Mouse (Mus musculus) heart, embryonic 12.5 days (tissue): ENCODE results near the gene Trmt44. TPM values are rescaled to one million over a fixed set of nuclear protein-coding genes. Genes with fewer than 3 reads are reported as not detected.
"Not testable (repeated sequence)": the region's sequence is repeated elsewhere in the genome, so short reads cannot be mapped to it uniquely, and the experiment has no call there.

ENCODE experiments used
- ATAC-seq: fragments of 200-750 bp; cut with Nextera tagmentation; 2 replicates; pipeline ENCODE4 v1.8.0; 2017; ENCODE audit warnings: moderate TSS enrichment, moderate library complexity; ENCODE audit not compliant: insufficient number of reproducible peaks, low FRiP score
- H3K27ac ChIP-seq: fragments of 300-500 bp; sonication (generic); 2 replicates; pipeline ENCODE4 v1.5.1; 2016; ENCODE audit warnings: mild to moderate bottlenecking, moderate library complexity; ENCODE audit not compliant: poor library complexity, severe bottlenecking
- H3K27me3 ChIP-seq: fragments of 300-500 bp; sonication (generic); replicated peaks from 2 replicates; pipeline ENCODE4 v1.6.1; 2016; ENCODE audit warnings: mild to moderate bottlenecking, moderate library complexity
- H3K36me3 ChIP-seq: fragments of 300-500 bp; sonication (generic); 2 replicates; pipeline ENCODE4 v1.6.1; 2016; ENCODE audit warnings: mild to moderate bottlenecking, moderate library complexity
- H3K4me1 ChIP-seq: fragments of 300-500 bp; sonication (generic); replicated peaks from 2 replicates; pipeline ENCODE4 v1.6.1; 2016; ENCODE audit warnings: mild to moderate bottlenecking
- H3K4me2 ChIP-seq: fragments of 300-500 bp; sonication (generic); 2 replicates; pipeline ENCODE4 v1.6.1; 2016; ENCODE audit warnings: mild to moderate bottlenecking, moderate library complexity
- H3K4me3 ChIP-seq: fragments of 300-500 bp; sonication (generic); 2 replicates; pipeline ENCODE4 v1.5.1; 2016; ENCODE audit warnings: mild to moderate bottlenecking
- H3K9ac ChIP-seq: fragments of 300-500 bp; sonication (generic); 2 replicates; pipeline ENCODE4 v1.6.1; 2016; ENCODE audit warnings: mild to moderate bottlenecking, moderate library complexity
- H3K9me3 ChIP-seq: fragments of 300-500 bp; sonication (generic); replicated peaks from 2 replicates; pipeline ENCODE4 v1.6.1; 2016; ENCODE audit warnings: mild to moderate bottlenecking, moderate library complexity
- WGBS: fragments of 180-500 bp; shearing (Covaris S2); methylation state at CpG from one replicate; pipeline ENCODE4 v1.1.7; 2016; 5-methylcytosine and 5-hydroxymethylcytosine counted together
- polyA plus RNA-seq: library from polyadenylated mRNA; unstranded; fragments of >200 nt; fragmentation: Nextera tagmentation; extraction: Ambion mirVana; gene quantifications from 2 replicates; pipeline ENCODE4 v1.2.1, GENCODE M21; 2016

Trmt44 gene
- polyA plus RNA-seq, 1 experiment from 2014 or later, result 5.7 TPM

DNA sequence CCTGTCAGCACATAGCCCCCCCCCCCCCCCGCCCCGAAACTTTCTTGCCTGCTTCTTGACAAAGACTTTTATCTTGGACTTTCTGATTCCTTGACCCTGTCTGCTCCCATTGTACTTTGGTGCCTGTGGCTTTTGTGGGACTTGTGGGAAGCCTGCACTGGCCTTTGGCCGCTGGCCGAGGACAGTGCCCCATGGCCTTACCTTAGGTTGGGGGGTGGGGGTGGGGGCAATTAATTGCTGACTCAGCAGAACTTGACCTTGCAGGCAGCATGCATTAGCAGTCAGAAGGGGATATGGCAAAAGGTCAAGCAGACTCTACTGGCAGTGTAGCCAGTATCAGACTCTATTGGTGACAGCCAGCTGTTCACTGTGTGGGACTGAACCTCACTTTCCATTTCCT is 16.6 kb upstream of the Trmt44 start:
- no peak overlapping the region for H3K4me3 ChIP-seq

DNA sequence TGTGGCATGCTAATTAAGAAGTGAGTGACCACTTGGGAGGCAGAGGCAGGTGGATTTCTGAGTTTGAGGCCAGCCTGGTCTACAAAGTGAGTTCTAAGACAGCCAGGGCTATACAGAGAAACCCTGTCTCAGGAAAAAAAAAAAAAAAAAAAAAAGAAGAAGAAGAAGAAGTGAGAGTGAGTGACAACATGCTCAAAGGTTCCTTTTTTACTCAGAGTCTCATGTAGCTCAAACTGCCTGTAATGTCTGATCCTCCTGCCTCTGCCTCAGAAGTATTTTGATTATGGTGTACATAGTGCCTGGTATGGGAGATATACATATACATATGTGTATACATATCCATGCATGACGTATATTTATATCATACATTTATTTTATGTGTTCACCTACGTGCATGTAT is 9.4 kb upstream of the Trmt44 start:
- peaks cover 17% of the 10 kb centered on the region for H3K36me3 ChIP-seq
- H3K4me2 ChIP-seq, result not testable (repeated sequence)
- 86% methylated on average over 2 of the region's 2 CpGs for WGBS

More for the DNA sequence above, 16.6 kb upstream of the Trmt44 start:
- Histone ChIP-seq H3K27me3 (peaks cover 5% of the 10 kb centered on the region; the same call in 1 of the 2 replicates), H3K9me3 (peaks cover 14% of the 10 kb centered on the region; the same call in 1 of the 2 replicates), H3K4me2 (no peak overlapping the region), H3K27ac (no peak overlapping the region), H3K4me1 (no peaks in the 10 kb centered on the region), H3K9ac (no peak overlapping the region), H3K36me3 (peaks cover 57% of the 10 kb centered on the region)
- 75% methylated on average over 4 of the region's 4 CpGs for WGBS
- no peak for ATAC-seq

DNA sequence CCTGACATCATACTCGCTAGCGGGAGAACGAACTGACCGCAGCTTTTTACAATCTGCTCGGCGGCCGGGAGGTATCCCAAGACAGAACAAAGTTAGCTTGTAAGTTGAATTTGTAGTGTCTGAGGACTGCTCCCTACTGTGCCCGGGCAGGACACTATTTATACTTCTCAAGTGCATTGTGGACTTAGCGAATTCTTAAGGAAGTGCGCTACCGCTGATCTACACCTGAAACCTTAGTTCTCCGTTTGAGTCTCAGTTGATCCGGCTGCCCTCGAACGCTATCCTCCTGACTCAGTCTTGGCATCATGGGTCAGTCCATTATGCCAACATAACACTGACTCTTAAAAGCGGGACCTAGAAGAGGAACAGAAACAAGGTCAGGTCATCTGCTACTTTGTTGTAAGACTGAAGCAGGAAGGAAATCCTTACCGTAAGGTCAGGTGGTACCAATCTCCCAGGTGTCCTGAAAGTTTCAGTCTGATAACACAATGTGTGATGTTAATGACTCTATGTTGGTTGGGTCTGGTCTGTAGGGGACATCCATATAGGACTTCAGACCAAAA is 8.4 kb upstream of the Trmt44 start:
- Histone ChIP-seq H3K36me3 (peaks cover 7% of the 10 kb centered on the region), H3K27ac (peak overlapping the region; percentile 55), H3K4me3 (peak overlapping the region; percentile 67), H3K9ac (peak overlapping the region; percentile 65), H3K27me3 (peaks cover 5% of the 10 kb centered on the region; the same call in 1 of the 2 replicates), H3K4me1 (peaks cover 12% of the 10 kb centered on the region), H3K9me3 (no peaks in the 10 kb centered on the region), H3K4me2 (peak overlapping the region; percentile 78)
- 4% methylated on average over 17 of the region's 17 CpGs for WGBS
- no peak; the same call in 1 of the 2 replicates for ATAC-seq

More for the DNA sequence above, 9.4 kb upstream of the Trmt44 start:
- H3K27me3 ChIP-seq, ATAC-seq, H3K4me3 ChIP-seq, H3K9me3 ChIP-seq, H3K27ac ChIP-seq, H3K9ac ChIP-seq: not testable (repeated sequence)
- H3K4me1 ChIP-seq, result peaks cover 12% of the 10 kb centered on the region

DNA sequence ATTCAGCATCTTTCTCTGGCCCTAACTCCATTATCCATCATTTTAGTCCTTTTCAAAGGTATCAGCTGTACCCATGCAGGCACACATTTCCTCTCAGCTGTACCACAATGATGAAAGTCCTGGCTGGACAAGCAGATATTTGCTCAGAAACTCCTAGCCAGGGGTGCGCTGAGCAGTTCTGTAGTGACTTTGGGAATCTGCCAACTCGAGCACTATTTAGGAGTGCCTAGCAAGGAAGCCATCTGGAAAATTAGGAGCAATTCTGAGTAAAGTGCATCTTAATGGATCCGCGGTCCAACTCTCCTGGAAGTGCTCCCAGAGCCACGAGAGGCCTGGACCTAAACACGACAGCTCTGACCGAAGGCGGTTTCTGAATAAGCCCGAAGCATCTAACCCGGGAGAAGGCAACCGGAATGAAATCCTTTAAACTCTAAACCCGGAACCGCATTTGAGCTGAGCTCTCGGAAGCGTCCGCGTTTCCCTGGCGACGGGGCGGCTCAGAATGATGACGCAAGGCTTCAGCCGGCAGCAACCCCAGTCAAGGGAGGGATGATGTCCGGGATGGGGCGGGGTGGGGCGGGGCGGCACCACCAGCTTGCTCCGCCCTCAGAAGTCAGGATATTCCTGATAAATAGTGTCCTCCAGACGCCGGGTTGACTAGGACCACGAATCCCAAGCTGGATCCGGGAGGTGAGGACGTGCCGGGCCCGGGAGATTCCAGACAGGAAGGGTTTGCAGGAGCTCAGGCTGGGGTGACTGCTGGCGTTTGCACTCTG is 7.8 kb upstream of the Trmt44 start, which contains the start of gene Acox3:
Gene Acox3 (plus strand): TSS at position 596 of the 776 bp plus-strand sequence.
- peak within 1 kb of the TSS; percentile 55 for H3K27ac ChIP-seq
- peaks cover 5% of the 10 kb centered on the region; the same call in 1 of the 2 replicates for H3K27me3 ChIP-seq
- peak within 1 kb of the TSS; percentile 67 for H3K9ac ChIP-seq
- H3K9me3 ChIP-seq, result no peaks in the 10 kb centered on the region
- peak within 1 kb of the TSS; percentile 78 for H3K4me2 ChIP-seq
- ATAC-seq, result peak; percentile 92
- peak within 1 kb of the TSS; percentile 67 for H3K4me3 ChIP-seq
- H3K4me1 ChIP-seq, result peaks cover 12% of the 10 kb centered on the region
- 0 out of 2 replicates have a peak, but pooled peaks cover under 1% of the 10 kb centered on the region for H3K36me3 ChIP-seq
- 2% methylated on average over 35 of the region's 35 CpGs for WGBS

DNA sequence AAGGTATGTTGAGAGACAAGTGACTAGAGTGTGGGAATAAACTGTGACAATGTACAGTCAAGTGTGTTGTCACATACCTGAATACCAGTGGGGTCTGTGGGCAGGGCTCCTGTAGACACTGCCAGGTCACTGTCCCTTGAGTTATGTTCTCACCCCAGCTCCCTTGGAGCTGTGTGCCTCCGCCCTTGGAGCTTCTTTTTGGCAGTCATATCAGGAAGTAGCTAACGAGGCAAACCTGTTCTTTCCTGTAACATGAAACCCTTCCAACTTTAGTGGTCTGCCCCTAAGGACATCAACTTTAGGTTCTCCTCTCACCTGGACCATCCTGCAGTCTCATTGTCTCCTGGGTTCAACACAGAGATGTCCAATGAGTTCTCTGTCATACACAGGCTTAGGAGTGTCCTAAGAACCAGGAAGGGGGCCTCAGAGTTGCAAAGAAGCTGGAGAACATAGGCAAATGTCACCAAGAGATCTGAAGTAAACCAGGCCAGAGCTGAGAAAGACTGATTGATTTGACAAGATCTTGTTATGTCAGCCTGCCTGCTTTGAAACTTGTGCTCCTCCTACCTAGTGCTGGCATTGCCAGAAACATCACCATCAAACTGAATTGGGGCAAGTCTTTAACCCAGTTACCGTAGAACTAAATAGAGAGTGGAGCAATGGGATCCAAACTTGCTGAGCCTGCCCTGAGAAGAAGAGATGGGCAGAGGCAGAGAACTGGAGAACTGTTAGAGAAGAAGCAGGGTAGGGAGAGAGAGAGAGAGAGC is 5.5 kb upstream of the Trmt44 start:
- Histone ChIP-seq H3K27me3 (peaks cover 5% of the 10 kb centered on the region; the same call in 1 of the 2 replicates), H3K9me3 (no peaks in the 10 kb centered on the region), H3K36me3 (no peaks in the 10 kb centered on the region), H3K27ac (no peak overlapping the region), H3K4me3 (no peak overlapping the region), H3K4me2 (no peak overlapping the region), H3K4me1 (peaks cover 13% of the 10 kb centered on the region), H3K9ac (no peak overlapping the region)
- 44% methylated on average over 3 of the region's 3 CpGs for WGBS
- ATAC-seq, result no peak

DNA sequence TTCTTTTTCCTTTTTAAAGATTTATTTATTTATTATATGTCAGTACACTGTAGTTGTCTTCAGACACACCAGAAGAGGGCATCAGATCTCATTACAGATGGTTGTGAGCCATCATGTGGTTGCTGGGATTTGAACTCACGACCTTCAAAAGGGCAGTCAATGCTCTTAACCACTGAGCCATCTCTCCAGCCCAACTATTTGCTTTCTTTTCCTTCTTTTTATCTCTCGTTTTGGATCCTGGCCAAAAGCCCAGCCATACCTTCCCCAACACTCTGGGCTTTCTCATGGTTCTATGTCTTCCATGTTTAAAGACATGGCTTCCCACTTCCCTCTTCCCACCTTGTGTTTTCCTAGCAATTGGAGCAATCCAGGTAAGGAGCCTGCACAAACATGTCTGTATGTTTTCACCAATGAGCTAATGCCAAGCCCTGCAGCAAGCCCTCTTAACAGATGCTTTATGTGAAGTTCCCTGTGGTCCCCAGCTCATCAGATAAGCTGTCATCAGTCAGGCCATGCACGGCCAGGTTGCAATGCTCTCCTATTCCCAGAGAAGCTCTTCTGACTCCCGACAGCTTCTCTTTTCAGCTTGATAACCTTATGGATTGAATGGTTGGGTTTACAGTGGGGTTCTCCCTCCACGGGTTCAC is 4.5 kb upstream of the Trmt44 start:
- no peak overlapping the region for H3K4me3 ChIP-seq
- peaks cover 5% of the 10 kb centered on the region; the same call in 1 of the 2 replicates for H3K27me3 ChIP-seq
- no peak overlapping the region for H3K27ac ChIP-seq
- H3K9me3 ChIP-seq, result no peaks in the 10 kb centered on the region
- no peak overlapping the region for H3K4me2 ChIP-seq
- no peak for ATAC-seq
- no peak overlapping the region for H3K9ac ChIP-seq
- WGBS, result 39% methylated on average over 5 of the region's 5 CpGs
- no peaks in the 10 kb centered on the region for H3K36me3 ChIP-seq
- peaks cover 16% of the 10 kb centered on the region for H3K4me1 ChIP-seq

DNA sequence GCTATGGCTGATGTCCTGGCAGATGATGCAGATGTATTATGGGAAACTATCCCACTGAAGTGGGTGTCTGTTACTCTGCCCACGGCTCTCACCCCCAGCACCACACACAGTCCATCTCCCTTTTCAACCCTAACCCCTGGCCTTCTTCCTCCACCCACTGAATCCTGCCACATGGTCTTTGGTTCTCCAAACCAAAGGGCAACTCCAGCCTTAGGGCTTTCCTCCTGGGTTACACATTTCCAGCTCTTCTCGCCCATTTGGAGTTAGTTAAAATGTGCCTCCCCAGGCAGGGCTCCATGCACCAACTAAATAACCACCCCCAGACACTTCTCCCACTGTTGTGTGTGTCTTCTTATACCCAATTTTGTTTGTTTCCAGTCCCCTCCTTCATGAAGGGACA is 3.5 kb upstream of the Trmt44 start:
- ATAC-seq, result no peak
- Histone ChIP-seq H3K27ac (no peak overlapping the region), H3K4me1 (peaks cover 16% of the 10 kb centered on the region), H3K9me3 (no peaks in the 10 kb centered on the region; the same call in 1 of the 2 replicates), H3K27me3 (peaks cover 5% of the 10 kb centered on the region; the same call in 1 of the 2 replicates), H3K4me2 (no peak overlapping the region), H3K4me3 (no peak overlapping the region), H3K36me3 (peaks cover 4% of the 10 kb centered on the region), H3K9ac (no peak overlapping the region)
- 58% methylated on average over 2 of the region's 2 CpGs for WGBS

DNA sequence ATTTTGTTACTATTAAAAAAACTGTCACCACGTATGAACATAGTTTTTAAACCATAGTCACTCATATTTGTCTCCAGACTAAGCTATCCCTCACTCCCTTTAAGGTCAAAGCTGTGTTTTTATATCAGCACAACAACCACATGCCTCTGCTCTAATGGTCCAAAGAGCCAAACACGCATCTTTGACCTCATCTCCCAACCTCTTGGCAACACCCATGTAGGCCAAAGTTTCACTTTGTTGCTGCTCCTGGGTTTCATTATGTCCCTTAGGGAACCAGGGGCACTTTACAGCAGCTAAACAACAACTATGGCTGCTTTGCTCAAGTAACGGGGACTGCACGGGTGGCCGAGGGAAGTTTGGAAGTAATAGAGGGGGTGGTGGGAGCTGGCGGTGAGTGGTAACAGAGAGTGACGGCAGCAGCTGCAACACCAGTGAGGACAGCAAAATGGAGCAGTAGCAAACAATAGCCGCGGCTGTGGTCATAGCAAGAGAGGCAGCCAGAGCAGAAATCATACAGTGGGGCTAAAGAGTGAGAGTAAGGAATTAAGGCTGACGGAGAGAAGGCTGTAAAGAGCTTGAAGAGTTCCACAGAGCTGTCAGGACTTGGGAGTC is 1.6 kb upstream of the Trmt44 start:
- 88% methylated on average over 10 of the region's 10 CpGs for WGBS
- H3K4me2 ChIP-seq, result no peak overlapping the region
- no peak overlapping the region for H3K4me3 ChIP-seq
- H3K9me3 ChIP-seq, result no peaks in the 10 kb centered on the region; the same call in 1 of the 2 replicates
- peaks cover 5% of the 10 kb centered on the region; the same call in 1 of the 2 replicates for H3K27me3 ChIP-seq
- no peak for ATAC-seq
- peaks cover 21% of the 10 kb centered on the region for H3K36me3 ChIP-seq
- peaks cover 10% of the 10 kb centered on the region for H3K4me1 ChIP-seq
- H3K9ac ChIP-seq, result no peak overlapping the region
- H3K27ac ChIP-seq, result no peak overlapping the region

DNA sequence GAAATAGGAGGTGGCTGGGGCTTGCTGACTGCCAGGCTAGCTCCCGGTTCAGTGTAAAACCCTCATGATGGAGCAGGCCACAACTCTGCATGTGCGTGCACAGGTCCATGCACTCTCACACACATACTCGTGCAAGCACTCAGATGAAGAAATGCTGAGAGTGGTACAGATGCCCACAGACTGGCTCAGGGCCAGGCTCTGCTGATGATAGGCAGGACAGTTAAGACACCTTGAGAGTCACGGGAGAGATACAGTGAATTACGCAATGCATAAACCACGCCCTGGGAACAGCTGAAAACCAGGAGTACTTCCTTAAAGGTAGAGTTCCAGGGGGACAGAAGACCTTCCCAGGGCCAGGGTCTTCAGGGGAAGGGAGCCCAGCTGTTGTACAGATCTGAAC is 3.3 kb downstream of the Trmt44 start:
- WGBS, result 88% methylated on average over 6 of the region's 6 CpGs
- no peak overlapping the region for H3K27ac ChIP-seq
- ATAC-seq, result no peak
- H3K27me3 ChIP-seq, result no peaks in the 10 kb centered on the region
- peaks cover 10% of the 10 kb centered on the region for H3K4me1 ChIP-seq
- no peak overlapping the region for H3K4me2 ChIP-seq
- H3K36me3 ChIP-seq, result peaks cover 70% of the 10 kb centered on the region
- no peaks in the 10 kb centered on the region; the same call in 1 of the 2 replicates for H3K9me3 ChIP-seq
- H3K9ac ChIP-seq, result no peak overlapping the region
- no peak overlapping the region for H3K4me3 ChIP-seq

DNA sequence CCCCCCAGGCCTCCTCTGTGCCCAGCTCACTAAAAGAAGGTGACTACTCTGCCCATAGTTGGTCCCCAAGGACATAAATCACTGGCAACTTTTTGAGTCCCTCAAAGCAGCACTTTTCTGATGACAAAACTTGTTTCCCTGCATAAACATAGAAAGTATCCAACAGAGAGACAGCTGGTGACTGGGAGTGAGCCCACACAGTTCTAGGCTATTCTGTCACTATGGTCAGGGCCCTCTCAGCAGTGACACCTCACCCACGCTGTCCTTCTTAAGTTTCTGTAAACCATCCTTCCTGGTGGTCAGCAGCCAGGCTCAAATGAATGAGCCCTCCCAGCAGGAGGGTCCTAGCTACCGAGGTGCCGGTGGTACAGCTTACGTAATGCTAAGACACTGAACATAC is 8.2 kb downstream of the Trmt44 start:
- Histone ChIP-seq H3K4me2 (no peak overlapping the region), H3K27me3 (no peaks in the 10 kb centered on the region), H3K4me1 (peaks cover 14% of the 10 kb centered on the region), H3K36me3 (peaks cover 99% of the 10 kb centered on the region), H3K4me3 (no peak overlapping the region), H3K27ac (no peak overlapping the region), H3K9ac (no peak overlapping the region), H3K9me3 (no peaks in the 10 kb centered on the region)
- 94% methylated on average over 4 of the region's 4 CpGs for WGBS
- ATAC-seq, result no peak
